Comparison of ENCODE assay signal across 18 mouse cellular contexts in genomic region chr8:86759090-86759491, GRCm38 (mm10). TPM values are rescaled to one million over a fixed set of nuclear protein-coding genes. Genes with fewer than 3 reads are reported as not detected.
DNase-seq lines count a peak whose midpoint lies in the region; ATAC-seq and TF ChIP-seq lines count a peak whose summit lies in the region.
"Had no signal": no experiment of that assay in that cellular context is flagged by ENCODE, and none has a peak within 500 bp of the region (broad histone marks: within the 10 kb centered on the region; RNA-seq: fewer than 3 reads in every experiment).

No protein-coding gene starts in this region.

- no peaks in the 10 kb centered on the region for H3K9me3 ChIP-seq in lung, postnatal 0 days (ENCODE audit: low read length)
- H3K9me3 ChIP-seq in intestine, embryonic 16.5 days (ENCODE audit: control insufficient read depth, low read length) = no peaks in the 10 kb centered on the region
- no peaks in the 10 kb centered on the region for H3K9me3 ChIP-seq in liver, embryonic 16.5 days (replicated peaks; ENCODE audit: control insufficient read depth, low read length)
- H3K9me3 ChIP-seq in stomach, embryonic 16.5 days (replicated peaks; ENCODE audit: control insufficient read depth, low read length) = no peaks in the 10 kb centered on the region
- H3K9me3 ChIP-seq in midbrain, embryonic 16.5 days (replicated peaks; ENCODE audit: control insufficient read depth, low read length, poor library complexity, severe bottlenecking) = no peaks in the 10 kb centered on the region
- H3K9me3 ChIP-seq: G1E; heart, embryonic 10.5 days; midbrain, embryonic 15.5 days had no signal

- ATAC-seq in lung, postnatal 0 days = peak; percentile 74
- peak; percentile 95 for ATAC-seq in intestine, embryonic 16.5 days
- ATAC-seq in liver, embryonic 16.5 days (ENCODE audit: low read depth) = peak; percentile 87
- ATAC-seq in stomach, embryonic 16.5 days (ENCODE audit: insufficient read depth, low FRiP score) = peak; percentile 91
- ATAC-seq in midbrain, embryonic 16.5 days = no peak
- ATAC-seq: midbrain, embryonic 15.5 days had no signal

- TF ChIP-seq CTCF in lung, postnatal 0 days (IDR thresholded peaks at IDR 0.05) = no peak
- no peak for TF ChIP-seq CTCF in lung, adult 2 months (IDR thresholded peaks at IDR 0.05; ENCODE audit: insufficient read depth, low read length)

- no peak overlapping the region for H3K9ac ChIP-seq in lung, postnatal 0 days (replicated peaks; ENCODE audit: low read depth)
- no peak overlapping the region for H3K9ac ChIP-seq in intestine, embryonic 16.5 days (ENCODE audit: low read depth, low read length)
- H3K9ac ChIP-seq in liver, embryonic 16.5 days (ENCODE audit: low read depth, low read length) = no peak overlapping the region
- H3K9ac ChIP-seq in stomach, embryonic 16.5 days (ENCODE audit: low read length) = no peak overlapping the region
- no peak overlapping the region for H3K9ac ChIP-seq in midbrain, embryonic 16.5 days (ENCODE audit: low read depth, low read length)
- H3K9ac ChIP-seq: midbrain, embryonic 15.5 days had no signal

- DNase-seq in lung, postnatal 0 days (ENCODE audit: low spot score) = peak; percentile 81
- no peak for DNase-seq in lung, adult 2 months
- DNase-seq in yolk sac, embryonic 10.5 days (ENCODE audit: low spot score) = no peak
- DNase-seq in left cerebral cortex, postnatal 25 days (ENCODE audit: low spot score in 2 of 2) = no peak
- DNase-seq: adrenal gland, postnatal 14 days; cerebellum, adult 9-11 months; gastrocnemius, postnatal 25 days; kidney, postnatal 10 days; right cerebral cortex, postnatal 25 days had no signal

- H3K27ac ChIP-seq in lung, postnatal 0 days (ENCODE audit: low read length) = peak overlapping the region; percentile 68
- peak overlapping the region; percentile 4 for H3K27ac ChIP-seq in intestine, embryonic 16.5 days (ENCODE audit: low read length)
- H3K27ac ChIP-seq in liver, embryonic 16.5 days (ENCODE audit: low read length) = 0 out of 2 replicates have a peak overlapping the region, but pooled peaks have one; percentile 2
- H3K27ac ChIP-seq in stomach, embryonic 16.5 days (ENCODE audit: low read length) = peak overlapping the region; percentile 39; the same call in 1 of the 2 replicates
- H3K27ac ChIP-seq in midbrain, embryonic 16.5 days (ENCODE audit: low read length) = no peak overlapping the region
- H3K27ac ChIP-seq: heart, embryonic 10.5 days; macrophage; midbrain, embryonic 15.5 days had no signal

- H3K36me3 ChIP-seq in lung, postnatal 0 days (ENCODE audit: insufficient read depth, low read length) = no peaks in the 10 kb centered on the region
- H3K36me3 ChIP-seq in intestine, embryonic 16.5 days (ENCODE audit: control insufficient read depth, insufficient read depth, low read length) = no peaks in the 10 kb centered on the region
- H3K36me3 ChIP-seq in liver, embryonic 16.5 days (ENCODE audit: control insufficient read depth, insufficient read depth) = no peaks in the 10 kb centered on the region
- no peaks in the 10 kb centered on the region for H3K36me3 ChIP-seq in stomach, embryonic 16.5 days (ENCODE audit: control insufficient read depth, insufficient read depth, low read length)
- H3K36me3 ChIP-seq in midbrain, embryonic 16.5 days (ENCODE audit: control insufficient read depth, insufficient read depth, low read length) = no peaks in the 10 kb centered on the region
- H3K36me3 ChIP-seq: G1E; heart, embryonic 10.5 days; midbrain, embryonic 15.5 days had no signal

- no peak overlapping the region for H3K4me3 ChIP-seq in lung, postnatal 0 days (ENCODE audit: low read depth, low read length)
- H3K4me3 ChIP-seq in lung, adult 2 months (replicated peaks; ENCODE audit: extremely low read depth, low read depth, low read length) = no peak overlapping the region
- no peak overlapping the region for H3K4me3 ChIP-seq in intestine, embryonic 16.5 days (ENCODE audit: low read length)
- H3K4me3 ChIP-seq in liver, embryonic 16.5 days (ENCODE audit: low read depth, low read length) = no peak overlapping the region
- H3K4me3 ChIP-seq in stomach, embryonic 16.5 days (replicated peaks; ENCODE audit: low read length) = no peak overlapping the region
- no peak overlapping the region for H3K4me3 ChIP-seq in midbrain, embryonic 16.5 days (ENCODE audit: low read depth, low read length)
- H3K4me3 ChIP-seq: heart, embryonic 10.5 days; midbrain, embryonic 15.5 days had no signal

- peaks cover 4% of the 10 kb centered on the region; the same call in 1 of the 2 replicates for H3K4me1 ChIP-seq in lung, postnatal 0 days (ENCODE audit: insufficient read depth, low read depth, low read length)
- H3K4me1 ChIP-seq in lung, adult 2 months (ENCODE audit: control insufficient read depth, insufficient read depth, low read length) = peaks cover 10% of the 10 kb centered on the region
- H3K4me1 ChIP-seq in intestine, embryonic 16.5 days (ENCODE audit: control insufficient read depth, insufficient read depth, low read length) = peaks cover 7% of the 10 kb centered on the region
- peaks cover 13% of the 10 kb centered on the region for H3K4me1 ChIP-seq in liver, embryonic 16.5 days (ENCODE audit: control insufficient read depth, low read depth, low read length)
- peaks cover 4% of the 10 kb centered on the region; the same call in 1 of the 2 replicates for H3K4me1 ChIP-seq in stomach, embryonic 16.5 days (ENCODE audit: control insufficient read depth, insufficient read depth, low read length)
- 0 out of 2 replicates have a peak, but pooled peaks cover 3% of the 10 kb centered on the region for H3K4me1 ChIP-seq in midbrain, embryonic 16.5 days (ENCODE audit: control insufficient read depth, insufficient read depth, low read length)

- H3K27me3 ChIP-seq in lung, postnatal 0 days (replicated peaks; ENCODE audit: insufficient read depth, low read length) = no peaks in the 10 kb centered on the region
- 0 out of 2 replicates have a peak, but pooled peaks cover 5% of the 10 kb centered on the region for H3K27me3 ChIP-seq in intestine, embryonic 16.5 days (replicated peaks; ENCODE audit: control insufficient read depth, insufficient read depth, low read length)
- H3K27me3 ChIP-seq in liver, embryonic 16.5 days (ENCODE audit: control insufficient read depth, insufficient read depth, low read depth, low read length) = peaks cover 11% of the 10 kb centered on the region
- no peaks in the 10 kb centered on the region for H3K27me3 ChIP-seq in stomach, embryonic 16.5 days (ENCODE audit: control insufficient read depth, insufficient read depth, low read length)
- no peaks in the 10 kb centered on the region for H3K27me3 ChIP-seq in midbrain, embryonic 16.5 days (ENCODE audit: control insufficient read depth, insufficient read depth, low read depth, low read length)
- H3K27me3 ChIP-seq: midbrain, embryonic 15.5 days had no signal

- intact Hi-C loops in left cerebral cortex, postnatal 25 days (cut with DNase I) = loop anchor here (1.0 kb wide), 1 partner anchor 12 kb away; no protein-coding TSS in a partner anchor

- 9% methylated on average over 4 of the region's 4 CpGs for WGBS in lung, postnatal 0 days
- 24% methylated on average over 4 of the region's 4 CpGs for WGBS in lung, adult 2 months
- 23% methylated on average over 4 of the region's 4 CpGs for WGBS in intestine, embryonic 16.5 days
- 9% methylated on average over 4 of the region's 4 CpGs for WGBS in liver, embryonic 16.5 days (ENCODE audit: insufficient replicate concordance)
- 25% methylated on average over 4 of the region's 4 CpGs for WGBS in stomach, embryonic 16.5 days
- WGBS in midbrain, embryonic 16.5 days = 60% methylated on average over 4 of the region's 4 CpGs

- no peak overlapping the region for H3K4me2 ChIP-seq in lung, postnatal 0 days (replicated peaks; ENCODE audit: low read depth, low read length)
- no peak overlapping the region for H3K4me2 ChIP-seq in intestine, embryonic 16.5 days (ENCODE audit: low read depth, low read length)
- H3K4me2 ChIP-seq in liver, embryonic 16.5 days (ENCODE audit: low read depth, low read length) = no peak overlapping the region
- no peak overlapping the region for H3K4me2 ChIP-seq in stomach, embryonic 16.5 days (ENCODE audit: low read depth, low read length)
- H3K4me2 ChIP-seq in midbrain, embryonic 16.5 days (ENCODE audit: low read length) = no peak overlapping the region
- H3K4me2 ChIP-seq: midbrain, embryonic 15.5 days had no signal

- no peak for TF ChIP-seq POLR2A in lung, adult 2 months (IDR thresholded peaks at IDR 0.05; ENCODE audit: borderline replicate concordance, extremely low read depth, low read depth, low read length)

- peak; percentile 61 for TF ChIP-seq EP300 in lung, postnatal 0 days (IDR thresholded peaks at IDR 0.05)

RNA-seq across cellular contexts. Expression of gene Siah1a, which starts 13.4 kb away (rescaled TPM):
- polyA plus RNA-seq in lung, postnatal 0 days (2015; fragmentation: Nextera tagmentation; extraction: Ambion mirVana) = 43.3 and 50.3 TPM in 2 replicates
- 21.3 and 27.5 TPM in 2 replicates for polyA plus RNA-seq in lung, adult 2 months (2012; rRNA removed)
- 16.3 and 21.7 TPM in 2 replicates for polyA plus RNA-seq in intestine, embryonic 16.5 days (2015; fragmentation: Nextera tagmentation; extraction: Ambion mirVana)
- polyA plus RNA-seq in liver, embryonic 16.5 days (2015; fragmentation: Nextera tagmentation; extraction: Ambion mirVana) = 10.2 and 12.2 TPM in 2 replicates
- polyA plus RNA-seq in stomach, embryonic 16.5 days (2015; fragmentation: Nextera tagmentation; extraction: Ambion mirVana) = 23.9 and 26.6 TPM in 2 replicates
- 10 to 100 TPM; 28.6 to 32.1 TPM for total RNA-seq in left cerebral cortex, postnatal 25 days (2021)
- polyA plus RNA-seq in midbrain, embryonic 16.5 days (2015; fragmentation: Nextera tagmentation; extraction: Ambion mirVana) = 71.9 and 79.0 TPM in 2 replicates

RNA-seq across cellular contexts. Expression of gene Gm10638, which starts 13.6 kb away (rescaled TPM):
- 8.5 and 9.5 TPM in 2 replicates for polyA plus RNA-seq in lung, postnatal 0 days (2015; fragmentation: Nextera tagmentation; extraction: Ambion mirVana)
- 3.9 and 5.4 TPM in 2 replicates for polyA plus RNA-seq in lung, adult 2 months (2012; rRNA removed)
- 0.91 and 2.1 TPM in 2 replicates for polyA plus RNA-seq in intestine, embryonic 16.5 days (2015; fragmentation: Nextera tagmentation; extraction: Ambion mirVana)
- 0.71 and 0.80 TPM in 2 replicates for polyA plus RNA-seq in liver, embryonic 16.5 days (2015; fragmentation: Nextera tagmentation; extraction: Ambion mirVana)
- 1.8 and 2.2 TPM in 2 replicates for polyA plus RNA-seq in stomach, embryonic 16.5 days (2015; fragmentation: Nextera tagmentation; extraction: Ambion mirVana)
- 1 to 10 TPM; 3.2 to 3.4 TPM for total RNA-seq in left cerebral cortex, postnatal 25 days (2021)
- 5.5 and 6.8 TPM in 2 replicates for polyA plus RNA-seq in midbrain, embryonic 16.5 days (2015; fragmentation: Nextera tagmentation; extraction: Ambion mirVana)
- total RNA-seq: hematopoietic stem cell, adult 5-6 weeks had no signal
- polyA plus RNA-seq: macrophage had no signal
